9 mouse cellular contexts compared by ENCODE assay signal in the genomic region with DNA sequence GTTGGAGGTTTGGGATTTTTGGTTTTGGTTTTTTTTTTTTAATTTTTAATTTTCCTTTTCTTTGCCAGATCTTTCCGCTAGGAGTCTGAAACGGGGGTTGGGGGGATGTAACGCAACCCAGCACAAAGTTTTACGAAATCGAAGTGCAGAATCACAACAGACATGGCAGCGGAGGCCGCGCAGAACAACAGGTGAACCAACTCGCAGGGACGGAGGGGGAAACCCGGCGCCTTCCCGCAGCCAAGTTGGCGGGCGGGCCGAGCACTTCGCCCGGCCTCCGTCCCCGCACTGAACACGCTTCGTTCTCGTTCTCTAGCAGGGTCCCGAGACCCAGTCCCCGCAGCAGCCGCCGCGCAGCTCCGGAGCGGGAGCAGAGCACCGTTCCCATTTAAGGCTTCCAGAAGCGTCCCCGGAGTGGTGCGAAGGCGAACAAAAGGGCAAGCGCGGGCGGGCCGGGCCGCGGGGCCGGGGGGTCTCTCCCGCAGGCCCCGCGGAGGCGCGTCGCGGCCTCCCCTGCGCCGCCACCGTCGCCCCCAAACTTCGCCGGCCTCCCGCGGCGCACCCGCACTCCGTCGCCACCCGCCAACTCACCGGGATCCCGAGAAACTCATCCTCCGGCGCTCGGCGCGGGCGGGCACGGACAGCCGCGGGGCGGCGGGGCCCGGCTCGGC. TPM values are rescaled to one million over a fixed set of nuclear protein-coding genes. Genes with fewer than 3 reads are reported as not detected.
DNase-seq lines count a peak whose midpoint lies in the region; ATAC-seq and TF ChIP-seq lines count a peak whose summit lies in the region.
"Had no signal": no experiment of that assay in that cellular context is flagged by ENCODE, and none has a peak within 500 bp of the region (broad histone marks: within the 10 kb centered on the region; RNA-seq: fewer than 3 reads in every experiment).

No protein-coding gene starts in this region.

- H3K27ac ChIP-seq in embryonic facial prominence, embryonic 12.5 days: peak overlapping the region; percentile 99
- peak overlapping the region; percentile 98 for H3K27ac ChIP-seq in heart, embryonic 16.5 days (ENCODE audit: low read length)
- H3K27ac ChIP-seq in layer of hippocampus, adult 2 months: peak overlapping the region; percentile 94
- H3K27ac ChIP-seq in lung, embryonic 16.5 days (ENCODE audit: low read length): peak overlapping the region; percentile 96

- DNase-seq in CD4-positive, CD25-positive, alpha-beta regulatory T cell, adult 2 months (ENCODE audit: low read depth, low spot score): peak; percentile 58
- DNase-seq in adrenal gland, postnatal 10 days: peak; percentile 65
- DNase-seq in layer of hippocampus, adult 2 months (ENCODE audit: low spot score in 2 of 2): peak; percentile 8 to 40
- DNase-seq in retina, embryonic 14.5 days (ENCODE audit: low spot score): peak; percentile 59
- peak; percentile 68 for DNase-seq in yolk sac, embryonic 10.5 days (ENCODE audit: low spot score)

- ATAC-seq in embryonic facial prominence, embryonic 12.5 days (ENCODE audit: insufficient number of reproducible peaks, insufficient read depth, low FRiP score, low TSS enrichment): peak; percentile 31; the same call in 1 of the 2 replicates
- peak; percentile 15; the same call in 1 of the 2 replicates for ATAC-seq in heart, embryonic 16.5 days (replicated peaks; ENCODE audit: extremely low read depth, insufficient read depth, low FRiP score)
- peak; percentile 47 for ATAC-seq in lung, embryonic 16.5 days (ENCODE audit: low read depth)

- peaks cover 32% of the 10 kb centered on the region for H3K4me1 ChIP-seq in embryonic facial prominence, embryonic 12.5 days
- peaks cover 51% of the 10 kb centered on the region for H3K4me1 ChIP-seq in heart, embryonic 16.5 days (ENCODE audit: control insufficient read depth, insufficient read depth, low read length)
- peaks cover 37% of the 10 kb centered on the region for H3K4me1 ChIP-seq in lung, embryonic 16.5 days (replicated peaks; ENCODE audit: control insufficient read depth, insufficient read depth, low read length)

- peak; percentile 51 for TF ChIP-seq CTCF in layer of hippocampus, adult 2 months (conservative IDR thresholded peaks at IDR 0.05)

- no peaks in the 10 kb centered on the region for H3K27me3 ChIP-seq in embryonic facial prominence, embryonic 12.5 days
- no peaks in the 10 kb centered on the region; the same call in 1 of the 2 replicates for H3K27me3 ChIP-seq in heart, embryonic 16.5 days (ENCODE audit: control insufficient read depth, insufficient read depth, low read length)
- peaks cover 2% of the 10 kb centered on the region; the same call in 1 of the 2 replicates for H3K27me3 ChIP-seq in lung, embryonic 16.5 days (ENCODE audit: control insufficient read depth, insufficient read depth, low read depth, low read length)

- H3K36me3 ChIP-seq in embryonic facial prominence, embryonic 12.5 days: no peaks in the 10 kb centered on the region
- no peaks in the 10 kb centered on the region for H3K36me3 ChIP-seq in heart, embryonic 16.5 days (ENCODE audit: control insufficient read depth, insufficient read depth)
- H3K36me3 ChIP-seq in lung, embryonic 16.5 days (ENCODE audit: control insufficient read depth, insufficient read depth, low read length): no peaks in the 10 kb centered on the region

- peak overlapping the region; percentile 58 for H3K4me2 ChIP-seq in embryonic facial prominence, embryonic 12.5 days (replicated peaks)
- H3K4me2 ChIP-seq in heart, embryonic 16.5 days (ENCODE audit: low read depth, low read length): peak overlapping the region; percentile 66
- peak overlapping the region; percentile 68 for H3K4me2 ChIP-seq in lung, embryonic 16.5 days (ENCODE audit: low read depth, low read length)

- H3K4me3 ChIP-seq in embryonic facial prominence, embryonic 12.5 days: peak overlapping the region; percentile 85
- H3K4me3 ChIP-seq in heart, embryonic 16.5 days (ENCODE audit: low read length): peak overlapping the region; percentile 87
- peak overlapping the region; percentile 69 for H3K4me3 ChIP-seq in layer of hippocampus, adult 2 months
- H3K4me3 ChIP-seq in lung, embryonic 16.5 days (ENCODE audit: low read length): peak overlapping the region; percentile 84

- H3K9ac ChIP-seq in embryonic facial prominence, embryonic 12.5 days: peak overlapping the region; percentile 99
- H3K9ac ChIP-seq in heart, embryonic 16.5 days (ENCODE audit: low read length): peak overlapping the region; percentile 96
- H3K9ac ChIP-seq in lung, embryonic 16.5 days (ENCODE audit: low read length): peak overlapping the region; percentile 96

- H3K9me3 ChIP-seq in embryonic facial prominence, embryonic 12.5 days: no peaks in the 10 kb centered on the region
- H3K9me3 ChIP-seq in heart, embryonic 16.5 days (replicated peaks; ENCODE audit: control insufficient read depth, low read length): no peaks in the 10 kb centered on the region
- no peaks in the 10 kb centered on the region for H3K9me3 ChIP-seq in lung, embryonic 16.5 days (ENCODE audit: control insufficient read depth, low read length)

- WGBS in embryonic facial prominence, embryonic 12.5 days: under 1% methylated on average over 77 of the region's 77 CpGs
- WGBS in heart, embryonic 16.5 days: under 1% methylated on average over 74 of the region's 77 CpGs
- WGBS in lung, embryonic 16.5 days: 0% methylated on average over 56 of the region's 77 CpGs

RNA-seq across cellular contexts. Expression of a gene that starts 1.2 kb away (rescaled TPM):
- total RNA-seq in adrenal gland, postnatal 10 days (2021): 10 to 100 TPM; 50.2 to 55.3 TPM
- polyA plus RNA-seq in embryonic facial prominence, embryonic 12.5 days (2016; fragmentation: Nextera tagmentation; extraction: Ambion mirVana): 71.4 TPM in 2 replicates
- polyA plus RNA-seq in heart, embryonic 16.5 days (2015; fragmentation: Nextera tagmentation; extraction: Ambion mirVana): 27.8 and 36.4 TPM in 2 replicates
- total RNA-seq in layer of hippocampus, adult 2 months (2021): 10 to 100 TPM; 36.5 to 42.2 TPM
- 18.1 and 25.8 TPM in 2 replicates for polyA plus RNA-seq in lung, embryonic 16.5 days (2015; fragmentation: Nextera tagmentation; extraction: Ambion mirVana)

RNA-seq across cellular contexts. Expression of a gene that starts 20.7 kb away (rescaled TPM):
- not detected for total RNA-seq in adrenal gland, postnatal 10 days (2021)
- not detected in 2 replicates for polyA plus RNA-seq in embryonic facial prominence, embryonic 12.5 days (2016; fragmentation: Nextera tagmentation; extraction: Ambion mirVana)
- not detected in 2 replicates for polyA plus RNA-seq in heart, embryonic 16.5 days (2015; fragmentation: Nextera tagmentation; extraction: Ambion mirVana)
- total RNA-seq in layer of hippocampus, adult 2 months (2021): not detected
- polyA plus RNA-seq in lung, embryonic 16.5 days (2015; fragmentation: Nextera tagmentation; extraction: Ambion mirVana): not detected in 2 replicates
- polyA plus RNA-seq: frontal cortex, adult 2 months had no signal

Comparison
In these comparisons a context has a peak if more than half of its experiments do, and no peak if none do; other contexts are left out.
1. Peak in every context shown above with its lines: DNase-seq, ATAC-seq, H3K4me3 ChIP-seq and H3K27ac ChIP-seq.